Mouse (Mus musculus): ENCODE results near the gene Ccdc137. TPM values are rescaled to one million over a fixed set of nuclear protein-coding genes. Genes with fewer than 3 reads are reported as not detected.

Ccdc137 gene
- polyA plus RNA-seq, 2 experiments from 2014 or later: 19.8 to 27.7 TPM

GRCm38 (mm10) chr11:120463536-120463935 lies 5.6 kb downstream of the Ccdc137 start:
- no peak for ATAC-seq

- no peak for ATAC-seq
Observed at GRCm38 (mm10) chr11:120464365-120464764, 6.5 kb downstream of the Ccdc137 start.

- ATAC-seq: no peak
Observed at GRCm38 (mm10) chr11:120465521-120465920, 7.6 kb downstream of the Ccdc137 start.

GRCm38 (mm10) chr11:120467051-120467735 lies 9.3 kb downstream of the Ccdc137 start, which contains the start of gene Arl16:
Gene Arl16, minus strand, starts transcription at chr11:120467607.
- peak; percentile 100 for ATAC-seq

- ATAC-seq: no peak
Observed at GRCm38 (mm10) chr11:120467736-120468092, 9.8 kb downstream of the Ccdc137 start.

GRCm38 (mm10) chr11:120472052-120472451 lies 14.1 kb downstream of the Ccdc137 start:
- no peak for ATAC-seq

GRCm38 (mm10) chr11:120483448-120483934 lies 25.6 kb downstream of the Ccdc137 start:
- ATAC-seq: no peak

- peak; percentile 97 for ATAC-seq
Observed at GRCm38 (mm10) chr11:120484265-120484981, 26.5 kb downstream of the Ccdc137 start, which contains the start of gene Mrpl12. Gene Mrpl12, plus strand, starts transcription at chr11:120484613.

- no peak for ATAC-seq
Observed at GRCm38 (mm10) chr11:120485251-120485650, 27.3 kb downstream of the Ccdc137 start.

GRCm38 (mm10) chr11:120488516-120488915 lies 30.6 kb downstream of the Ccdc137 start:
- no peak for ATAC-seq

- ATAC-seq: peak; percentile 26
Observed at GRCm38 (mm10) chr11:120489054-120489761, 31.3 kb downstream of the Ccdc137 start.

- no peak for ATAC-seq
Observed at GRCm38 (mm10) chr11:120490291-120491046, 32.6 kb downstream of the Ccdc137 start.

- peak; percentile 73 for ATAC-seq
Observed at GRCm38 (mm10) chr11:120491317-120492023, 33.6 kb downstream of the Ccdc137 start, which contains the start of gene Slc25a10. Gene Slc25a10, plus strand, starts transcription at chr11:120491840.

GRCm38 (mm10) chr11:120492024-120492877 lies 34.3 kb downstream of the Ccdc137 start:
- ATAC-seq: peak; percentile 54

GRCm38 (mm10) chr11:120492878-120493203 lies 34.9 kb downstream of the Ccdc137 start:
- ATAC-seq: no peak

- ATAC-seq: no peak
Observed at GRCm38 (mm10) chr11:120493351-120493750, 35.4 kb downstream of the Ccdc137 start.

- no peak for ATAC-seq
Observed at GRCm38 (mm10) chr11:120493911-120494310, 36.0 kb downstream of the Ccdc137 start.

GRCm38 (mm10) chr11:120497436-120497835 lies 39.5 kb downstream of the Ccdc137 start:
- ATAC-seq: no peak

GRCm38 (mm10) chr11:120498226-120498625 lies 40.3 kb downstream of the Ccdc137 start:
- no peak for ATAC-seq

- ATAC-seq: no peak
Observed at GRCm38 (mm10) chr11:120498891-120499290, 41.0 kb downstream of the Ccdc137 start.

- ATAC-seq: no peak
Observed at GRCm38 (mm10) chr11:120499894-120500293, 42.0 kb downstream of the Ccdc137 start.

Data from CD4-positive, CD25-positive, alpha-beta regulatory T cell, adult 4 months (primary cell).